Mouse (Mus musculus) kidney, adult 2 months (tissue): ENCODE data around the gene Anpep. TPM values are rescaled to one million over a fixed set of nuclear protein-coding genes. Genes with fewer than 3 reads are reported as not detected.

ENCODE experiments used
- DNase-seq: peaks from one replicate; pipeline ENCODE4 v3.0.0; 2021
- H3K27ac ChIP-seq: fragments of 200-500 bp; 2 replicates; pipeline ENCODE4 v1.5.1; 2012; ENCODE audit warnings: low read depth, low read length, control low read depth, inconsistent platforms; ENCODE audit not compliant: insufficient read depth
- H3K27me3 ChIP-seq: fragments of 200-500 bp; replicated peaks from 2 replicates; pipeline ENCODE4 v1.6.1; 2012; ENCODE audit warnings: mild to moderate bottlenecking, moderate library complexity, low read length, inconsistent platforms; ENCODE audit not compliant: control insufficient read depth, insufficient read depth
- H3K36me3 ChIP-seq: fragments of 200-500 bp; 2 replicates; pipeline ENCODE4 v1.6.1; 2012; ENCODE audit warnings: mild to moderate bottlenecking, moderate library complexity, low read length, inconsistent platforms; ENCODE audit not compliant: control insufficient read depth, insufficient read depth
- H3K4me1 ChIP-seq: fragments of 200-500 bp; 2 replicates; pipeline ENCODE4 v1.6.1; 2011; ENCODE audit warnings: low read length; ENCODE audit not compliant: control insufficient read depth, insufficient read depth
- H3K4me3 ChIP-seq: fragments of 200-500 bp; 2 replicates; pipeline ENCODE4 v1.5.1; 2011; ENCODE audit warnings: mild to moderate bottlenecking, low read depth, low read length, control low read depth; ENCODE audit not compliant: insufficient read depth
- CTCF ChIP-seq: fragments of 200-500 bp; conservative IDR thresholded peaks from 2 replicates; pipeline ENCODE4 v1.5.1; 2011; ENCODE audit warnings: low read depth, mild to moderate bottlenecking, control low read depth, low read length, moderate library complexity, mixed read lengths; ENCODE audit not compliant: insufficient read depth, insufficient read length
- POLR2A ChIP-seq: fragments of 200-500 bp; IDR thresholded peaks from one replicate; pipeline ENCODE4 v1.6.1; 2011; ENCODE audit warnings: low read depth, low read length, control low read depth
- WGBS: fragments of 180-500 bp; shearing (Covaris S2); methylation state at CpG from one replicate; pipeline ENCODE4 v1.1.7; 2018; 5-methylcytosine and 5-hydroxymethylcytosine counted together
- polyA plus RNA-seq: library from polyadenylated mRNA; depleted of rRNA; stranded (reverse); fragments of >200 nt; gene quantifications from 2 replicates; pipeline ENCODE4 v1.2.3, GENCODE M21; 2012

Anpep gene
- polyA plus RNA-seq, 1 experiment, result 175 TPM

DNA sequence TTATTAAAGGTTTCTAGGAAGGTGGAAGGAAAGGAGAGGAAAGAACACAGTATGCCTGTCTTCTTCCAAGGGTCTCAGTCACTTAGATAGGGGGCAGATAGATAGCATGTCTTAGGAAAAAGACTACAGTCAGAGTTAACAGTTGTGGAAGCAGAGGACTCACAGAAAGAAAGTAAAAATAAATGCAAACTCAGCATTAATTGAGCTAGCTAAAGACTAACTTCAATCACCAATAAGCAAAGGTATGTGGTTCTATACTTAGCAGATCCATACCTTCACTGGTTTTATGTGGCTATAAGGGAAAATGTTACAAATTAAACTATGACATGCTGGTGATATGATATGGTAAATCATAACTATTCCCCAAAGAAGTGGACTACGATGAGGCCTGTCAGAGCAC is 33.9 kb upstream of the Anpep start:
- Histone ChIP-seq H3K27me3 (no peaks in the 10 kb centered on the region), H3K4me1 (peaks cover 8% of the 10 kb centered on the region; the same call in 1 of the 2 replicates), H3K36me3 (no peaks in the 10 kb centered on the region), H3K27ac (no peak overlapping the region), H3K4me3 (no peak overlapping the region)
- TF ChIP-seq POLR2A (no peak), CTCF (no peak)
- no peak for DNase-seq
- 55% methylated on average over 1 of the region's 1 CpGs for WGBS

DNA sequence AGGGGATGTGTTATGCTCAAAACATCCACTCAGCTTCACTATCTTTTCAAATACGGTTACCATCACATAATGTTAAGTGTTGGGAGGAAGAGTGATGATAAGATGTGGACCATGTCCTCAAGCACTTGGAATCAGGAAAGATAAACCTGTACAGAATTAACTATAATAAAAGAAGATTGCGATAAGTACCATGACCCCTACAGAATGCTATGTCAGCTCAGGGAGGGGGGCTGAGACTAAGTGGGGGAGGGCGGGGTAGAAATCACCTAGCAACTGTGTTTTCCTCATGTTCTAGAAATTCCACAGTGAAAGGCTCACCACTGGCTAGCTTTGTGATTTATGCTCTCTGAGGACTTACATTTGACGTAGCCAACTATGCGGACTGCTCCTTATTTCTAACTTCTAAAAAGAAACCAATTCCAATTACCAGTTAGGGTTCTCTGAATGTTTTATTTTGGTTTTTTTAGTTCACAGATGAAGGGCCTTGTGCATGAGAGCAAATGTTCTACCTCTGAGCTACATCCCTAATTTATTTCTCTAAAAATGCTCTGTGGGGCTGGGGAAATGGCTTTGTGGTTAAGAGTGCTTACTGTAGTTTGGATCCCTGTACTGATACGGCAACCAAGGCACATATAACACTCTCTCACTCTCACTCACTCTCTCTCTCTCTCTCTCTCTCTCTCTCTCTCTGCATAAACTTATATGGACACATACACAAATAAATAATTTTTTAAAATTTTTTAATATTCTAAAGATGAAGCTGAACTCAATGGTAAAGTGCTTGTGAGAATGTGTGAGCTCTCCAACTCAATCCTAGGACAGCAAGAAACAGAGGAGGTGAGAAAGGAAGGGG is 31.9 kb upstream of the Anpep start:
- no peak for TF ChIP-seq CTCF
- no peak for TF ChIP-seq POLR2A
- Histone ChIP-seq H3K4me3 (no peak overlapping the region), H3K27me3 (no peaks in the 10 kb centered on the region), H3K4me1 (peaks cover 8% of the 10 kb centered on the region; the same call in 1 of the 2 replicates), H3K36me3 (no peaks in the 10 kb centered on the region), H3K27ac (no peak overlapping the region)
- WGBS, result 70% methylated on average over 6 of the region's 6 CpGs
- DNase-seq, result no peak

- H3K4me1 ChIP-seq, result peaks cover 13% of the 10 kb centered on the region
- TF ChIP-seq POLR2A (no peak), CTCF (no peak)
- WGBS, result 54% methylated on average over 15 of the region's 15 CpGs
- DNase-seq, result peak; percentile 77
- H3K36me3 ChIP-seq, result no peaks in the 10 kb centered on the region
- H3K27me3 ChIP-seq, result no peaks in the 10 kb centered on the region
- H3K27ac ChIP-seq, result no peak overlapping the region
- no peak overlapping the region for H3K4me3 ChIP-seq
Measured at GRCm38 (mm10) chr7:79890436-79891221, 29.8 kb upstream of the Anpep start.

- DNase-seq, result no peak
- 76% methylated on average over 9 of the region's 9 CpGs for WGBS
- Histone ChIP-seq H3K4me1 (peaks cover 13% of the 10 kb centered on the region), H3K27ac (no peak overlapping the region), H3K36me3 (no peaks in the 10 kb centered on the region), H3K27me3 (no peaks in the 10 kb centered on the region), H3K4me3 (no peak overlapping the region)
- TF ChIP-seq POLR2A, result no peak
- no peak for TF ChIP-seq CTCF
Measured at GRCm38 (mm10) chr7:79888603-79889002, 27.7 kb upstream of the Anpep start.

- no peaks in the 10 kb centered on the region for H3K27me3 ChIP-seq
- H3K36me3 ChIP-seq, result no peaks in the 10 kb centered on the region
- TF ChIP-seq CTCF, result no peak
- no peak for TF ChIP-seq POLR2A
- H3K4me3 ChIP-seq, result no peak overlapping the region
- H3K4me1 ChIP-seq, result peaks cover 11% of the 10 kb centered on the region
- peak overlapping the region; percentile 65 for H3K27ac ChIP-seq
- WGBS, result 64% methylated on average over 7 of the region's 7 CpGs
- DNase-seq, result peak; percentile 72
Measured at GRCm38 (mm10) chr7:79883613-79884334, 22.9 kb upstream of the Anpep start.

- WGBS, result 78% methylated on average over 6 of the region's 6 CpGs
- Histone ChIP-seq H3K4me3 (no peak overlapping the region), H3K36me3 (no peaks in the 10 kb centered on the region), H3K4me1 (peaks cover 6% of the 10 kb centered on the region; the same call in 1 of the 2 replicates), H3K27ac (no peak overlapping the region), H3K27me3 (no peaks in the 10 kb centered on the region)
- TF ChIP-seq CTCF (no peak), POLR2A (no peak)
- DNase-seq, result peak; percentile 20
Measured at GRCm38 (mm10) chr7:79881901-79882300, 21.0 kb upstream of the Anpep start.

DNA sequence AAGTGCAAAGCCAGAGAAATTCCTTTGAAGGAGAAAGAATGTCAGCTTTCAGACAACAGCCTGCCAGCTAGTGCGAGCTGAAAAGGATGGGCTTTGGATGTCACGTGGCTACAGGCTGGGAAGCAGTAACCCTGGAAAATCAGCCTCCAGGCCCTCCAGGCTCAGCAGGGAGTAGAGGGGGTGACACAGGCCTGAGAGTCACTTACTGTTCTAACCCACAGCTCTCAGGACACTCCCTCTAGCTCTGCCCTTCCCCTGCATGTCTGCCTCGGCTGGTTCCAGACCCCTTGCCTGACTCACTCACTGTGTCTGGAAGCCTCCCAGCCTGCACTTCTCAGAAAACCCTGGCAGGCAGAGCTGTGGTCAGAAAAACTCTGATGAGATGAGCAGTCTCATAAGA is 20.1 kb upstream of the Anpep start:
- 24% methylated on average over 3 of the region's 3 CpGs for WGBS
- H3K4me1 ChIP-seq, result peaks cover 6% of the 10 kb centered on the region; the same call in 1 of the 2 replicates
- no peaks in the 10 kb centered on the region for H3K36me3 ChIP-seq
- no peaks in the 10 kb centered on the region for H3K27me3 ChIP-seq
- H3K4me3 ChIP-seq, result no peak overlapping the region
- DNase-seq, result peak; percentile 8
- TF ChIP-seq POLR2A, result no peak
- TF ChIP-seq CTCF, result no peak
- H3K27ac ChIP-seq, result no peak overlapping the region
